14 mouse cellular contexts compared by ENCODE assay signal in genomic region chr4:106924888-106925287, GRCm38 (mm10). TPM values are rescaled to one million over a fixed set of nuclear protein-coding genes. Genes with fewer than 3 reads are reported as not detected.
DNase-seq lines count a peak whose midpoint lies in the region; ATAC-seq and TF ChIP-seq lines count a peak whose summit lies in the region.
"Had no signal": no experiment of that assay in that cellular context is flagged by ENCODE, and none has a peak within 500 bp of the region (broad histone marks: within the 10 kb centered on the region; RNA-seq: fewer than 3 reads in every experiment).

No protein-coding gene starts in this region.

- 41% methylated on average over 10 of the region's 10 CpGs for WGBS in liver, embryonic 14.5 days (ENCODE audit: insufficient replicate concordance)

- TF ChIP-seq CTCF in liver, embryonic 14.5 days (IDR thresholded peaks at IDR 0.05; ENCODE audit: low read depth): no peak

- peaks cover 46 to 56% of the 10 kb centered on the region in 2 experiments for H3K4me1 ChIP-seq in liver, embryonic 14.5 days (replicated peaks; ENCODE audit: control insufficient read depth in 2 of 2, insufficient read depth in 2 of 2, low read length in 1 of 2)

- no peak overlapping the region; the same call in none of the 2 replicates for H3K9ac ChIP-seq in liver, embryonic 14.5 days (replicated peaks)
- H3K9ac ChIP-seq: forebrain, embryonic 13.5 days; midbrain, embryonic 15.5 days had no signal

- peaks cover 50% of the 10 kb centered on the region for H3K36me3 ChIP-seq in liver, embryonic 14.5 days (replicated peaks; ENCODE audit: control insufficient read depth, insufficient read depth, low read depth)

- peak overlapping the region; percentile 25 to 40 for H3K4me3 ChIP-seq in liver, embryonic 14.5 days (ENCODE audit: insufficient read depth in 1 of 2, low read depth in 2 of 2, low read length in 2 of 2)
- H3K4me3 ChIP-seq: forebrain, embryonic 13.5 days; midbrain, embryonic 15.5 days had no signal

- peak; percentile 26 for DNase-seq in cerebellum, adult 11-12 months
- no peak for DNase-seq in cerebellum, postnatal 4 days (ENCODE audit: low spot score in 2 of 2)
- peak; percentile 43 to 60 for DNase-seq in spleen, postnatal 4 days (ENCODE audit: low spot score in 2 of 2)
- no peak for DNase-seq in spleen, postnatal 14 days (ENCODE audit: low spot score in 2 of 2)
- peak in 2 of 3 experiments; percentile 69 to 72 for DNase-seq in liver, embryonic 14.5 days (ENCODE audit: low read depth in 3 of 3, low spot score in 3 of 3)
- DNase-seq in thymus, postnatal 36 days: no peak
- DNase-seq in kidney, adult 11 months: no peak
- no peak for DNase-seq in layer of hippocampus, adult 8-10 months (ENCODE audit: low spot score in 2 of 2)
- DNase-seq: adrenal gland, postnatal 36 days; cerebellum, adult 11 months; lung, postnatal 36 days; right cerebral cortex, postnatal 25 days had no signal

- H3K27ac ChIP-seq in liver, embryonic 14.5 days: peak overlapping the region; percentile 81
- H3K27ac ChIP-seq: forebrain, embryonic 13.5 days; midbrain, embryonic 15.5 days had no signal

- ATAC-seq in liver, embryonic 14.5 days (ENCODE audit: insufficient read depth): peak; percentile 74
- ATAC-seq: forebrain, embryonic 13.5 days; midbrain, embryonic 15.5 days had no signal

- H3K9me3 ChIP-seq in liver, embryonic 14.5 days (ENCODE audit: control insufficient read depth, low read length): no peaks in the 10 kb centered on the region
- H3K9me3 ChIP-seq: forebrain, embryonic 13.5 days; midbrain, embryonic 15.5 days had no signal

- no peaks in the 10 kb centered on the region for H3K27me3 ChIP-seq in liver, embryonic 14.5 days (ENCODE audit: control insufficient read depth, insufficient read depth, low read length)
- H3K27me3 ChIP-seq: forebrain, embryonic 13.5 days; midbrain, embryonic 15.5 days had no signal

- H3K4me2 ChIP-seq in liver, embryonic 14.5 days (ENCODE audit: low read depth): peak overlapping the region; percentile 67
- H3K4me2 ChIP-seq: forebrain, embryonic 13.5 days; midbrain, embryonic 15.5 days had no signal

- TF ChIP-seq EP300 in liver, embryonic 14.5 days (IDR thresholded peaks at IDR 0.05; ENCODE audit: low read depth): peak; percentile 20; the same call in 1 of the 2 replicates

RNA-seq across cellular contexts. Expression of gene Ssbp3, which starts 14.4 kb away (rescaled TPM):
- 48.4 and 52.1 TPM in 2 replicates for polyA plus RNA-seq in liver, embryonic 14.5 days (2012; rRNA removed)
- polyA plus RNA-seq in liver, embryonic 14.5 days (2014; fragmentation: Nextera tagmentation; extraction: Ambion mirVana): 33.0 and 37.9 TPM in 2 replicates
- 100 to 1,000 TPM; 150 to 180 (median 160) TPM for total RNA-seq in layer of hippocampus, adult 8-10 months (2022)

Comparison
In these comparisons a context has a peak if more than half of its experiments do, and no peak if none do; other contexts are left out.
1. DNase-seq: peak in cerebellum, adult 11-12 months (single experiment), spleen, postnatal 4 days (2 of 2) and liver, embryonic 14.5 days (2 of 3); none in cerebellum, postnatal 4 days (0 of 2), spleen, postnatal 14 days (0 of 2), thymus, postnatal 36 days (0 of 2), kidney, adult 11 months (single experiment) and layer of hippocampus, adult 8-10 months (0 of 2).